ENCODE assay signal across 8 mouse cellular contexts in genomic region chr4:3084021-3084545, GRCm38 (mm10).
DNase-seq lines count a peak whose midpoint lies in the region; ATAC-seq and TF ChIP-seq lines count a peak whose summit lies in the region.

No protein-coding gene starts in this region.

- H3K4me3 ChIP-seq in heart, adult 2 months, result no peak overlapping the region
- H3K4me3 ChIP-seq in intestine, embryonic 15.5 days (replicated peaks), result no peak overlapping the region
- H3K4me3 ChIP-seq in neural tube, embryonic 14.5 days (ENCODE audit: low read depth, low read length), result no peak overlapping the region

- ATAC-seq in intestine, embryonic 15.5 days, result peak; percentile 11; the same call in 1 of the 2 replicates
- ATAC-seq in neural tube, embryonic 14.5 days (ENCODE audit: low read depth), result peak; percentile 18; the same call in 1 of the 2 replicates

- H3K27me3 ChIP-seq in heart, adult 2 months (ENCODE audit: control insufficient read depth, insufficient read depth, low read length), result no peaks in the 10 kb centered on the region
- no peaks in the 10 kb centered on the region for H3K27me3 ChIP-seq in intestine, embryonic 15.5 days (replicated peaks)
- no peaks in the 10 kb centered on the region for H3K27me3 ChIP-seq in neural tube, embryonic 14.5 days (ENCODE audit: control insufficient read depth, insufficient read depth, low read length)

- TF ChIP-seq EP300 in heart, adult 2 months (IDR thresholded peaks at IDR 0.05; ENCODE audit: insufficient read depth, low read depth, low read length), result no peak

- H3K4me1 ChIP-seq in heart, adult 2 months (ENCODE audit: control insufficient read depth, insufficient read depth, low read length), result no peaks in the 10 kb centered on the region
- H3K4me1 ChIP-seq in intestine, embryonic 15.5 days (replicated peaks), result no peaks in the 10 kb centered on the region
- no peaks in the 10 kb centered on the region for H3K4me1 ChIP-seq in neural tube, embryonic 14.5 days (ENCODE audit: control insufficient read depth, insufficient read depth, low read length)

- H3K27ac ChIP-seq in heart, adult 2 months, result no peak overlapping the region
- H3K27ac ChIP-seq in intestine, embryonic 15.5 days, result no peak overlapping the region
- no peak overlapping the region for H3K27ac ChIP-seq in neural tube, embryonic 14.5 days (ENCODE audit: low read depth, low read length)

- no peak overlapping the region for H3K4me2 ChIP-seq in intestine, embryonic 15.5 days (replicated peaks)
- no peak overlapping the region for H3K4me2 ChIP-seq in neural tube, embryonic 14.5 days (ENCODE audit: low read depth, low read length)

- TF ChIP-seq CTCF in heart, adult 2 months (IDR thresholded peaks at IDR 0.05), result no peak

- no peaks in the 10 kb centered on the region for H3K79me2 ChIP-seq in heart, adult 2 months (replicated peaks; ENCODE audit: control insufficient read depth, insufficient read depth, low read length)

- TF ChIP-seq POLR2A in heart, adult 2 months (IDR thresholded peaks at IDR 0.05; ENCODE audit: insufficient read depth, low read depth, low read length), result no peak

- no peaks in the 10 kb centered on the region for H3K36me3 ChIP-seq in heart, adult 2 months (ENCODE audit: control insufficient read depth, insufficient read depth, low read length)
- no peaks in the 10 kb centered on the region for H3K36me3 ChIP-seq in intestine, embryonic 15.5 days
- H3K36me3 ChIP-seq in neural tube, embryonic 14.5 days (ENCODE audit: control insufficient read depth, insufficient read depth, low read length), result no peaks in the 10 kb centered on the region

- WGBS in heart, adult 2 months, result 52% methylated on average over 3 of the region's 3 CpGs
- 63% methylated on average over 3 of the region's 3 CpGs for WGBS in intestine, embryonic 15.5 days
- WGBS in neural tube, embryonic 14.5 days, result 74% methylated on average over 3 of the region's 3 CpGs

- intact Hi-C loops in heart, adult 2 months (cut with DNase I), result no loop called here
- intact Hi-C loops in heart, postnatal 36 days (cut with DNase I), result no loop called here

- peaks cover 18% of the 10 kb centered on the region for H3K9me3 ChIP-seq in intestine, embryonic 15.5 days
- peaks cover 75% of the 10 kb centered on the region for H3K9me3 ChIP-seq in neural tube, embryonic 14.5 days (ENCODE audit: control insufficient read depth, low read length)

- H3K9ac ChIP-seq in heart, adult 2 months (ENCODE audit: low read depth, low read length), result no peak overlapping the region
- H3K9ac ChIP-seq in intestine, embryonic 15.5 days, result no peak overlapping the region
- H3K9ac ChIP-seq in neural tube, embryonic 14.5 days (replicated peaks; ENCODE audit: low read depth, low read length), result no peak overlapping the region

- DNase-seq in heart, adult 2 months, result peak; percentile 1 to 16
- DNase-seq in heart, postnatal 36 days, result no peak
- DNase-seq in urinary bladder, postnatal 25 days (ENCODE audit: low spot score), result peak; percentile 2
- no peak for DNase-seq in urinary bladder, postnatal 36 days (ENCODE audit: low spot score in 2 of 2)
- DNase-seq in layer of hippocampus, adult 9-11 months, result no peak
- no peak for DNase-seq in cerebellum, adult 8-10 months

Comparison
In these comparisons a context has a peak if more than half of its experiments do, and no peak if none do; other contexts are left out.
1. DNase-seq: peak in heart, adult 2 months (2 of 2) and urinary bladder, postnatal 25 days (single experiment); none in heart, postnatal 36 days (0 of 2), urinary bladder, postnatal 36 days (0 of 2), layer of hippocampus, adult 9-11 months (single experiment) and cerebellum, adult 8-10 months (single experiment).